Mouse (Mus musculus) central nervous system, embryonic 14 days (tissue): ENCODE measurements around the gene C1galt1c1. TPM values are rescaled to one million over a fixed set of nuclear protein-coding genes. Genes with fewer than 3 reads are reported as not detected.

ENCODE experiments used
- polyA plus RNA-seq: library from polyadenylated mRNA; depleted of rRNA; stranded (reverse); fragments of >200 nt; gene quantifications from 2 replicates; pipeline ENCODE4 v1.2.3, GENCODE M21; 2012; rRNA removed

Gene C1galt1c1
- polyA plus RNA-seq = 22.9 and 23.5 TPM in 2 replicates

DNA sequence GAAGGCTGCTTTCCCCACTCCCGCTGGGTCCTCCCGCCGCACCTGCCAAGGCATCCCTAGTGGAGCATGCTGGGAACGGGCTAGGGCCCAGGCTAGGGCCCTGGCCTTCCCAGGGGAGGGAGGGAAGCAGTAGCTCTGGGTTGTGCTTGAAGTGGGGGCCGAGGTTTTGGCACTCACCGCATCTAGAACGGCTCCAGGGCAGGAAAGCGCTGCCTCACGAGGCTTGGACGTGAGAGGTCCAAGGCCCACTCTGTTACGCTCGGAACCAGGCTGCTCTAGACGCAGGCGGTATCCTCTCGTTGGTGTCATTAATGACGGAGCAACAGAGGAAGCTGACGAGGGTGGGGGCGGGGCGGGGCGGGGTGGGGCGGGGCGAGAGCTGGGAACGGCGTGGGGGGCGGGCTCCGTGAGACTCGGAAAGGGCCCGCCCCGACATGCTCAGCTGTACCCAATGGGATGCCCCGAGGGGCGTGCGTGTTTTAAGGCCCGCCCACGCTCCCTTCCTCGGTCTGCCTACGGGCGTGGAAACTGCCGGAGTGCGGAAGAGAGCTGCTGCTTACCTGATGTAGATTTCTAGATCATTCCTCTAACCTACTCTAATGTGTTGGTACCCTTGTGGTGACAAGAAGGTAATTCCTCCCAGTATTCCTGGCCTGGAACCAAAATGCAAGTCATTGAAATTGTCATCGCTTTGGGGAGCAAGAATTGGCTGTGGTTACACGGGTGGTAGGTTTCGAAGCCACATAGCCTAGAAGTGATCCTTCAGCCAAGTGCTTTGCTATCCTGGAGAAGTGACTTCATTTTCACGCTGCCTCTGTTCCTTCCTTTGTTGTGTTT, at the start of gene C1galt1c1:
TSS of gene C1galt1c1 (minus strand) at position 287 of the 837 bp plus-strand sequence.

DNA sequence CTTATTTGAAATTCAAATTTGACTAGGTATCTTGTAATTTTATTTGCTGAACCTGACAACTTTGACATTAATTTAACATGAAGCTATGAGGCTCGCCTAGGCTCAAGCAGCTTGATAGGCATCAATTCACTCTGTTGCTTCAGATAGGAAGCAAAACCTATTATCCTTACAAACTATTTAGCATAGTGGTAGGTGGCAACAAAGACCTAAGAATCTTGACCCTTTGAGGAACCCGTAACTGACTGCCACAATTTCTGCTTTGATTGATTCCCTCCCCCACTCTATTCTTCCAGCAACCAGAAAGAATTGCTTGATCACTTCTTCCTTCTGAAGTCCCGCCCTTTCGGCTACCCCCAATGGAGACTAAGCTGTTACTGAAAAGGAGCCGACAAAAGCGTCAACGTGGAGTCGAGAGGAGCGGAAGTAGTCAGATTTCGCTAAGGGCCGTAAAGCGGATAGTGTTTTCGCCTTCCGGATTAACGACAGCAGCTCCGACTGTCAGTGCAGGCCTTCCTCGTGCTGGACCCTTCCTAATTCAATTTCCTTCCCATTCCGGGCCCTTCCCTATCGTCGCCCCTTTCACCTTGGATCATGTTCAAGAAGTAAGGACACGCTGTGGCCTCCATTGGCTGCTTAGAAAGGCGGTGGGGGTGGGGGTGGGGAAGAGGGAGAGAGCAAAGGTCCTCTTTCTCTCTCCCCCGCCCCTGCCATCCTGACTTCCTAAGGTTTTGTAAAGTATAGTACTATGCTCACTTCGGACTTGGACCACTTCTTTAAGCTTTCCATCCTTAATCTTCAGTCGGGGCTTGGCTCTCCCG, 34.5 kb downstream of the C1galt1c1 start, which contains the start of gene Mcts1:
TSS of gene Mcts1 (plus strand) at position 402 of the 818 bp plus-strand sequence.

Other genes starting within 250 kb of the C1galt1c1 start
- 46.5 and 56.8 TPM in 2 replicates for gene Lamp2, start 178.6 kb downstream of the C1galt1c1 start, polyA plus RNA-seq
- 18.4 and 19.9 TPM in 2 replicates for gene Cul4b, start 58.9 kb downstream of the C1galt1c1 start, polyA plus RNA-seq
- 115 and 118 TPM in 2 replicates for gene Mcts1, start 34.5 kb downstream of the C1galt1c1 start, polyA plus RNA-seq
- 0.06 TPM in 1 of 2 replicates, not detected in the other for gene 6030498E09Rik, start 137.6 kb upstream of the C1galt1c1 start, polyA plus RNA-seq